Mouse (Mus musculus) CH12.LX (cell line): ENCODE data around the gene Sh3rf1.

Experiments used
- CHD2 ChIP-seq: IDR thresholded peaks from 2 replicates; pipeline ENCODE4 v1.6.1; 2011; ENCODE audit warnings: low read length, improper control_type of control experiment
- CTCF ChIP-seq, 2 experiments: IDR thresholded peaks in 1 of 2; conservative IDR thresholded peaks in 1 of 2; 2 replicates each; pipeline ENCODE4 v1.5.1; 2011 to 2012; ENCODE audit warnings: low read depth in 2 of 2, low read length in 2 of 2, improper control_type of control experiment in 1 of 2, inconsistent platforms in 1 of 2, mild to moderate bottlenecking in 1 of 2, moderate library complexity in 1 of 2
- E2F4 ChIP-seq: IDR thresholded peaks from 2 replicates; pipeline ENCODE4 v1.6.1; 2011; ENCODE audit warnings: low read depth, low read length, improper control_type of control experiment; ENCODE audit not compliant: insufficient replicate concordance
- HCFC1 ChIP-seq: IDR thresholded peaks from 2 replicates; pipeline ENCODE4 v1.6.1; 2012; ENCODE audit warnings: low read depth, mild to moderate bottlenecking, inconsistent platforms, low read length, improper control_type of control experiment
- MAFK ChIP-seq: IDR thresholded peaks from 2 replicates; pipeline ENCODE4 v1.6.1; 2011; ENCODE audit warnings: low read length, improper control_type of control experiment; ENCODE audit not compliant: insufficient replicate concordance
- POLR2A ChIP-seq: IDR thresholded peaks from 2 replicates; pipeline ENCODE4 v1.6.1; 2011; ENCODE audit warnings: low read depth, mild to moderate bottlenecking, improper control_type of control experiment, low read length
- RAD21 ChIP-seq: IDR thresholded peaks from 2 replicates; pipeline ENCODE4 v1.6.1; 2011; ENCODE audit warnings: low read depth, mild to moderate bottlenecking, low read length, improper control_type of control experiment, moderate library complexity
- RCOR1 ChIP-seq: conservative IDR thresholded peaks from 2 replicates; pipeline ENCODE4 v1.6.1; 2012; ENCODE audit warnings: low read depth, mild to moderate bottlenecking, inconsistent platforms, low read length, improper control_type of control experiment
- ZC3H11A ChIP-seq: IDR thresholded peaks from 2 replicates; pipeline ENCODE4 v1.6.1; 2012; ENCODE audit warnings: low read depth, mild to moderate bottlenecking, inconsistent platforms, low read length, improper control_type of control experiment

DNA sequence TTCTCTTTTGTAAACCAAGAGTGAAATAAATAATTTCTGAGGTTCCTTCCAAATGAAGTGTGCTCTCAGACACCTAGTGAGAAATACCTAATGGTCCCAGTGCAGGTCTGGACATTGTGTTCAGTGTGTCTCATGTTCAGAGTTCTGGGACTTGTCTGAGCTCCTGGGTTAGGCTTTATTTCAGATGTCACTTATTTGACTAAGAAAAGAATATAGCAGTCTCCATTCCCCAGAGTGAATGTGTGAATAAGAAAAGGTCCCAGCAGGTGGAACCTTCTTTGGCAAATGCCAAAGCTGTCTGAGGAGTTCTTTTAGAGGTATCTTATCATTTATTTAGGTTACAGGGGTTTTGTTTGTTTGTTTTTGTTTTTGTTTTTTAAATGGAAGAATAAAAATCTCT lies 85.2 kb downstream of the Sh3rf1 start:
- TF ChIP-seq RCOR1 (no peak), CTCF (conservative IDR thresholded peaks at IDR 0.05 in 1 of 2, IDR thresholded peaks at IDR 0.05 in 1 of 2; ENCODE audit: low read depth in 2 of 2, low read length in 2 of 2) (no peak), MAFK (no peak), POLR2A (no peak), ZC3H11A (no peak), E2F4 (no peak), HCFC1 (no peak), CHD2 (no peak), RAD21 (no peak)
